Mouse (Mus musculus): ENCODE measurements around the gene Kcnj1. TPM values are rescaled to one million over a fixed set of nuclear protein-coding genes. Genes with fewer than 3 reads are reported as not detected.

Gene Kcnj1
- polyA plus RNA-seq, 1 experiment, result not detected

DNA sequence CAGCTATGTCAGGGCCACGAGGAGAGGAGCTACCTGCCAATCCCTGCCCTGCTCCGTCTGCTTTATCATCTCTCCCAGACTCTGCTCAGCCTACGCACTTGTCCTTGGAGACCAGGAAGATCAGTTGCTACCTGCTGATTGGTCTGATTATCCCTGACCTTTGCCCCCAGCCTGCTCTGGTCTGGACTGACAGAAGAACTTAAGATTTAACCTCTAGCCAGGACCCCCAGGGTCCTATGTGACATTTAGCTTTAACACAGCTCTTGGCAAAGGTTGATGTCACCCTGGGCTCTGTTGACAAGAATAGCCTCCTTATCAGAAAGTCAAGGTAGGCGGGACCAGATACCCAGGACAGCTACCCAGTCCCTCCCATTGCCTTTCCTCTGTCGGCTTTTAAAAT, 31.5 kb upstream of the Kcnj1 start:
- Histone ChIP-seq H3K79me2 (ENCODE audit: control insufficient read depth, insufficient read depth) (no peaks in the 10 kb centered on the region), H3ac (ENCODE audit: control insufficient read depth, insufficient read length, low read depth) (no peak overlapping the region), H3K27me3 (ENCODE audit: control insufficient read depth, insufficient read depth, insufficient read length) (peaks cover 46% of the 10 kb centered on the region), H3K79me3 (ENCODE audit: low read depth) (no peaks in the 10 kb centered on the region), H3K36me3 (ENCODE audit: control insufficient read depth, insufficient read depth) (no peaks in the 10 kb centered on the region), H3K4me3 (ENCODE audit: insufficient read depth, poor library complexity, severe bottlenecking) (no peak overlapping the region)
- TF ChIP-seq MAX (IDR thresholded peaks at IDR 0.05) (no peak), FOSL1 (IDR thresholded peaks at IDR 0.05; ENCODE audit: insufficient read depth, low read length, poor library complexity, severe bottlenecking) (no peak), CEBPB (IDR thresholded peaks at IDR 0.05; ENCODE audit: low read depth) (no peak), CTCF (IDR thresholded peaks at IDR 0.05; ENCODE audit: control insufficient read depth, insufficient read depth, insufficient read length) (no peak), MYOD1 (IDR thresholded peaks at IDR 0.05; ENCODE audit: control insufficient read depth, insufficient read length, low read depth) (no peak), USF1 (IDR thresholded peaks at IDR 0.05; ENCODE audit: low read depth) (no peak), MYOG (IDR thresholded peaks at IDR 0.05; ENCODE audit: control insufficient read depth, extremely low read depth, insufficient read length) (no peak)

DNA sequence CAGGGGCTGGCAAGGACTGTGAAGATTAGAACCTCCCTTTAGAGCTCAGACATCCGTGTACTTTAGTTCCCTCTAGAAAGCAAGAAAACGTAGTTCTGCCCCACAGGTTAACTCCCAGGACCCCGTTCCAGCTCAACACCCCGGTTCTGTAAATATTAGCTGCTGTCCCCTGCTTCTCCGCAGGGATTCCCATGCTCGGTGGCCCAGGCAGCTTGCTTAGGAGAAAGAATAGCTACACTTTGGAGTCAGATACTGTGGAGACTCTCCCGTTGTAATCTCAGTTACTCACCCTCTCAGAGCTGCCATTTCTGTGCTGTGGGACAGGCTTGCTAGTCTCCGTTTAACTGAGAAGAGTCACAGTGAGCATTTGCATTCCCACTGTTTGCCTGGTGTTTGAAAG, 29.4 kb upstream of the Kcnj1 start:
- no peak overlapping the region for H3K4me3 ChIP-seq (ENCODE audit: insufficient read depth, poor library complexity, severe bottlenecking)
- no peaks in the 10 kb centered on the region for H3K79me3 ChIP-seq (ENCODE audit: low read depth)
- no peaks in the 10 kb centered on the region for H3K36me3 ChIP-seq (ENCODE audit: control insufficient read depth, insufficient read depth)
- TF ChIP-seq CTCF (IDR thresholded peaks at IDR 0.05; ENCODE audit: control insufficient read depth, insufficient read depth, insufficient read length) (no peak), MYOD1 (IDR thresholded peaks at IDR 0.05; ENCODE audit: control insufficient read depth, insufficient read length, low read depth) (no peak), USF1 (IDR thresholded peaks at IDR 0.05; ENCODE audit: low read depth) (no peak), FOSL1 (IDR thresholded peaks at IDR 0.05; ENCODE audit: insufficient read depth, low read length, poor library complexity, severe bottlenecking) (no peak), MAX (IDR thresholded peaks at IDR 0.05) (no peak), CEBPB (IDR thresholded peaks at IDR 0.05; ENCODE audit: low read depth) (no peak), MYOG (IDR thresholded peaks at IDR 0.05; ENCODE audit: control insufficient read depth, extremely low read depth, insufficient read length) (no peak)
- H3ac ChIP-seq (ENCODE audit: control insufficient read depth, insufficient read length, low read depth), result no peak overlapping the region
- H3K27me3 ChIP-seq (ENCODE audit: control insufficient read depth, insufficient read depth, insufficient read length), result peaks cover 49% of the 10 kb centered on the region
- no peaks in the 10 kb centered on the region for H3K79me2 ChIP-seq (ENCODE audit: control insufficient read depth, insufficient read depth)

DNA sequence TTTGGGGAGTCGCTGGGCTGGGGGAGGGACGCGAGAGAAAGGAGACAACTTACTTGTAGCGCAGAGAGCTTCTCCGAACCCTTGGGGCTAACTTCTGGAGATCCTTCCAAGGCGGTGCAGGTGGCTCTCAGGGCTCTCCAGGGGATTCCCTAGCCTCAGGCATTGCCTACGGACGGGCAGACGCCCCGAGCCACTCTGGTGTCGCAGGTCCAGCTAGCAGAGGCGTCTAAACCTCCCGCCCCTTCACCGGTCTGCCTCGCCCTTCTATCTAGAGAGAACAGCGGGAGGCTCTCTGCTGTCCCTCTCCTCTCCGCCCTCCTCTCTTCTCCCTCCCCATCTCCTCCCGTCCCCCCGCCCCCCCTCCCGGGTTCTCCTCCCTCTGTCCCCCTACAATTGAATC, 28.2 kb upstream of the Kcnj1 start, which contains the start of gene Kcnj5:
Kcnj5 (minus strand) TSS at position 300 of the 400 bp plus-strand sequence.
- Histone ChIP-seq H3K79me2 (ENCODE audit: control insufficient read depth, insufficient read depth) (no peaks in the 10 kb centered on the region), H3K4me3 (ENCODE audit: insufficient read depth, poor library complexity, severe bottlenecking) (no peak within 1 kb of the TSS), H3ac (ENCODE audit: control insufficient read depth, insufficient read length, low read depth) (no peak within 1 kb of the TSS), H3K36me3 (ENCODE audit: control insufficient read depth, insufficient read depth) (no peaks in the 10 kb centered on the region), H3K79me3 (ENCODE audit: low read depth) (no peaks in the 10 kb centered on the region), H3K27me3 (ENCODE audit: control insufficient read depth, insufficient read depth, insufficient read length) (peaks cover 49% of the 10 kb centered on the region)
- TF ChIP-seq CEBPB (IDR thresholded peaks at IDR 0.05; ENCODE audit: low read depth) (no peak), MYOG (IDR thresholded peaks at IDR 0.05; ENCODE audit: control insufficient read depth, extremely low read depth, insufficient read length) (no peak), USF1 (IDR thresholded peaks at IDR 0.05; ENCODE audit: low read depth) (no peak), FOSL1 (IDR thresholded peaks at IDR 0.05; ENCODE audit: insufficient read depth, low read length, poor library complexity, severe bottlenecking) (no peak), MYOD1 (IDR thresholded peaks at IDR 0.05; ENCODE audit: control insufficient read depth, insufficient read length, low read depth) (no peak), MAX (IDR thresholded peaks at IDR 0.05) (no peak), CTCF (IDR thresholded peaks at IDR 0.05; ENCODE audit: control insufficient read depth, insufficient read depth, insufficient read length) (no peak)

DNA sequence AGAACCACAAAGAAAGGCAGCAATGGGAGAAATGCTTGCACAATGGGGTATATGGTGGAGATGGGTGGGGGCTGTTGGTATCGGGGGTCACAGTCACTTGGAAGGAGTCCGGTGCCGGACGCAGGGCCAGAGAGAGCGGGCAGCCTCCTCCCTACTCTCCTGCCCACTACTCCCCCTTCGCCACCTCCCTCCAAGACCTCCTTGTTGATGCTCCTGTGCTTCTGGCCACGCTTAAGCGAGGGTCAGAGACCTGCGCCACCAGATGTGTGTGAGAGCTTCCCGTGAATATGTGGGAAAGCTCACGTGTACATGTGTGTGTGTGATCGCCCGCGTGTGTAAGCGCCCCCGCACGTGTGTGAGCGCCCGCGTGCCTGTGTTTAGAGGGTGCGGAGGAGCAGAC, 27.8 kb upstream of the Kcnj1 start:
- Histone ChIP-seq H3K79me3 (ENCODE audit: low read depth) (no peaks in the 10 kb centered on the region), H3K27me3 (ENCODE audit: control insufficient read depth, insufficient read depth, insufficient read length) (peaks cover 49% of the 10 kb centered on the region), H3K4me3 (ENCODE audit: insufficient read depth, poor library complexity, severe bottlenecking) (no peak overlapping the region), H3K79me2 (ENCODE audit: control insufficient read depth, insufficient read depth) (no peaks in the 10 kb centered on the region), H3ac (ENCODE audit: control insufficient read depth, insufficient read length, low read depth) (no peak overlapping the region), H3K36me3 (ENCODE audit: control insufficient read depth, insufficient read depth) (no peaks in the 10 kb centered on the region)
- TF ChIP-seq MYOD1 (IDR thresholded peaks at IDR 0.05; ENCODE audit: control insufficient read depth, insufficient read length, low read depth) (no peak), CEBPB (IDR thresholded peaks at IDR 0.05; ENCODE audit: low read depth) (no peak), FOSL1 (IDR thresholded peaks at IDR 0.05; ENCODE audit: insufficient read depth, low read length, poor library complexity, severe bottlenecking) (no peak), USF1 (IDR thresholded peaks at IDR 0.05; ENCODE audit: low read depth) (no peak), MYOG (IDR thresholded peaks at IDR 0.05; ENCODE audit: control insufficient read depth, extremely low read depth, insufficient read length) (no peak), MAX (IDR thresholded peaks at IDR 0.05) (no peak), CTCF (IDR thresholded peaks at IDR 0.05; ENCODE audit: control insufficient read depth, insufficient read depth, insufficient read length) (no peak)

DNA sequence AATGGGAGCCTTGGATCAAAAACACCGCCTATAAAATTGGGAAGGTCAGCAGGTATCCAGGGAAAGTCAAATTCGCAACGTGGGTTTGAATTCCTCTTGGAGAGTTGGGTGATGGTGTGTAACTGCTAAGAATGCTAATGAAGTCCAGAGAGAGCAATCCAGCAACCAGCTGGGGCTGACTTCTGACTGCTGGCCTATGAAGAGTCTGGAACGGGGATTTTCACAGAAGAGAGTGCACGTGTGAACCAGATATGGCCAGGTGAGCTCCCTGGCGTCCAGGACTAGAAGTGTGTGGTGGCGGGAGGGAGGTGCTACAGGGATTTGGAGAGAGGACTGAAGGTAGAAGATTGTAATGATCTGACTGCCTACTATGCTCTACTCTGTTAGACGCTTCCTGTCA, 24.2 kb upstream of the Kcnj1 start:
- TF ChIP-seq MYOD1 (IDR thresholded peaks at IDR 0.05; ENCODE audit: control insufficient read depth, insufficient read length, low read depth) (no peak), CEBPB (IDR thresholded peaks at IDR 0.05; ENCODE audit: low read depth) (no peak), FOSL1 (IDR thresholded peaks at IDR 0.05; ENCODE audit: insufficient read depth, low read length, poor library complexity, severe bottlenecking) (no peak), USF1 (IDR thresholded peaks at IDR 0.05; ENCODE audit: low read depth) (no peak), CTCF (IDR thresholded peaks at IDR 0.05; ENCODE audit: control insufficient read depth, insufficient read depth, insufficient read length) (no peak), MYOG (IDR thresholded peaks at IDR 0.05; ENCODE audit: control insufficient read depth, extremely low read depth, insufficient read length) (no peak), MAX (IDR thresholded peaks at IDR 0.05) (no peak)
- Histone ChIP-seq H3K4me3 (ENCODE audit: insufficient read depth, poor library complexity, severe bottlenecking) (no peak overlapping the region), H3K36me3 (ENCODE audit: control insufficient read depth, insufficient read depth) (no peaks in the 10 kb centered on the region), H3K79me3 (ENCODE audit: low read depth) (no peaks in the 10 kb centered on the region), H3K79me2 (ENCODE audit: control insufficient read depth, insufficient read depth) (no peaks in the 10 kb centered on the region), H3ac (ENCODE audit: control insufficient read depth, insufficient read length, low read depth) (no peak overlapping the region), H3K27me3 (ENCODE audit: control insufficient read depth, insufficient read depth, insufficient read length) (peaks cover 39% of the 10 kb centered on the region)

DNA sequence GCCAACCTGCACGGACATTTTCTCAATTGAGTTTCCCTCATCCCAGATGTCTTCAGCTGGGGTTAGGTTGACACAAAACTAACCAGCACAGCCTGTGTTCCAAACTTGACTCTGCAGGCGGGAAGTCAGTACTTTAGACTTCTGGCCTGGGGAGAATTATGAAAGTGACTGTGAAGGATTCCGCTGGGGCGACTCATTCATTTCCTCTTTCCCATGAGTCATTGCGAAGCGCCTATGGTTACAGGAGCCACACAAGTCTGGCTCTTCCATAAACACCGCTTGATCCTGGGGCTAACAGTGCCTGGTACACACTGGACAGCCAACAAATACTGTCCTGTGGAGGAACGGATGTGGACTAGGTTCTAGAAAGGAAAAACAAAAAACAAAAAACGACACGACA, 22.9 kb upstream of the Kcnj1 start:
- TF ChIP-seq CEBPB (IDR thresholded peaks at IDR 0.05; ENCODE audit: low read depth) (no peak), FOSL1 (IDR thresholded peaks at IDR 0.05; ENCODE audit: insufficient read depth, low read length, poor library complexity, severe bottlenecking) (no peak), MYOD1 (IDR thresholded peaks at IDR 0.05; ENCODE audit: control insufficient read depth, insufficient read length, low read depth) (no peak), CTCF (IDR thresholded peaks at IDR 0.05; ENCODE audit: control insufficient read depth, insufficient read depth, insufficient read length) (no peak)
- Histone ChIP-seq H3ac (ENCODE audit: control insufficient read depth, insufficient read length, low read depth) (no peak overlapping the region), H3K27me3 (ENCODE audit: control insufficient read depth, insufficient read depth, insufficient read length) (peaks cover 27% of the 10 kb centered on the region)

More for the DNA sequence above, 22.9 kb upstream of the Kcnj1 start:
- H3K36me3 ChIP-seq (ENCODE audit: control insufficient read depth, insufficient read depth), result no peaks in the 10 kb centered on the region
- H3K79me3 ChIP-seq (ENCODE audit: low read depth), result no peaks in the 10 kb centered on the region
- no peak overlapping the region for H3K4me3 ChIP-seq (ENCODE audit: insufficient read depth, poor library complexity, severe bottlenecking)
- H3K79me2 ChIP-seq (ENCODE audit: control insufficient read depth, insufficient read depth), result no peaks in the 10 kb centered on the region

Data from C2C12 (cell line).